Mouse (Mus musculus) megakaryocyte, embryonic 14.5 days (primary cell): Measurements from ENCODE around the gene Polr2b. TPM values are rescaled to one million over a fixed set of nuclear protein-coding genes. Genes with fewer than 3 reads are reported as not detected.

ENCODE experiments used
- H3K27me3 ChIP-seq: replicated peaks from 2 replicates; pipeline ENCODE3; 2012; ENCODE audit warnings: inconsistent platforms
- H3K36me3 ChIP-seq: replicated peaks from 2 replicates; pipeline ENCODE3; 2012; ENCODE audit warnings: low read length, inconsistent platforms, mixed read lengths
- H3K4me1 ChIP-seq: 2 replicates; pipeline ENCODE4 v1.6.1; 2012; ENCODE audit warnings: inconsistent platforms
- H3K4me3 ChIP-seq: replicated peaks from 2 replicates; pipeline ENCODE3; 2012; ENCODE audit warnings: moderate library complexity, mild to moderate bottlenecking, inconsistent platforms
- H3K9me3 ChIP-seq: 2 replicates; pipeline ENCODE4 v1.6.1; 2012; ENCODE audit warnings: inconsistent platforms
- FLI1 ChIP-seq: IDR thresholded peaks from 2 replicates; pipeline ENCODE4 v1.6.1; 2012; ENCODE audit warnings: low read length, inconsistent platforms, mixed read lengths
- GATA1 ChIP-seq: IDR thresholded peaks from 3 replicates; pipeline ENCODE4 v1.6.1; 2012; ENCODE audit warnings: mixed read lengths, low read length, inconsistent platforms, borderline replicate concordance
- polyA plus RNA-seq: library from polyadenylated mRNA; stranded (reverse); fragments of >175 nt; gene quantifications from 2 replicates; pipeline ENCODE4 v1.2.3, GENCODE M21; 2012; ENCODE audit warnings: low replicate concordance; ENCODE audit not compliant: insufficient read depth

Gene Polr2b
- polyA plus RNA-seq: 0.39 and 1.0 TPM in 2 replicates

- H3K36me3 ChIP-seq: peaks cover 47% of the 10 kb centered on the region
- no peaks in the 10 kb centered on the region for H3K27me3 ChIP-seq
- TF ChIP-seq GATA1: no peak
- no peak for TF ChIP-seq FLI1
- peak within 1 kb of the TSS; percentile 98 for H3K4me3 ChIP-seq
- H3K9me3 ChIP-seq: no peaks in the 10 kb centered on the region
- peaks cover 37% of the 10 kb centered on the region for H3K4me1 ChIP-seq
Observed at GRCm38 (mm10) chr5:77309924-77310772, at the start of gene Polr2b, which contains the start of gene Noa1. Gene Polr2b (plus strand): TSS chr5:77310147. Gene Noa1 (minus strand): TSS chr5:77310084.

DNA sequence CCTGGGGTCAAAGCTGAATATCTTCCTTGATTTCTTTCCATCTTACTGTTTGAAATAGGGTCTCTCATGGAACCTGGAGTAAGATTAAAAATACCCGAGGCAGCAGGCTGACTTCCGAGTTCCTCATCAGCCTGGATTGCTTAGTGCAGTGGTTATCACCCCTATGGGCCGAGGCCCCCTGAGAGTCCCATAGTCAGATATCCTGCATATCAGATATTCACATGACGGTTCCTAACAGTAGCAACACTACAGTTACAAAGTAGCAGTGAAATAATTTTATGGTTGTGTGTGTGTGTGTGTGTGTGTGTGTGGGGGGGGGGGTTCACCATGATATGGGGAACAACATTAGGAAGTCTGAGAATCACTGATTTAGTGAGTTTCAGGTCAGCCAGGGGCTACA, 48.8 kb upstream of the Polr2b start:
- Histone ChIP-seq H3K9me3 (no peaks in the 10 kb centered on the region), H3K4me3 (no peak overlapping the region), H3K36me3 (no peaks in the 10 kb centered on the region), H3K4me1 (peaks cover 11% of the 10 kb centered on the region), H3K27me3 (peaks cover 8% of the 10 kb centered on the region)
- TF ChIP-seq FLI1 (no peak), GATA1 (no peak)

- Histone ChIP-seq H3K27me3 (peaks cover 8% of the 10 kb centered on the region), H3K4me1 (peaks cover 11% of the 10 kb centered on the region), H3K9me3 (no peaks in the 10 kb centered on the region)
Observed at GRCm38 (mm10) chr5:77262105-77262504, 47.8 kb upstream of the Polr2b start.

GRCm38 (mm10) chr5:77265081-77265670, 44.8 kb upstream of the Polr2b start, which contains the start of gene Rest:
Gene Rest (plus strand): TSS chr5:77265491.
- TF ChIP-seq FLI1 (no peak), GATA1 (no peak)
- Histone ChIP-seq H3K27me3 (peaks cover 3% of the 10 kb centered on the region), H3K4me1 (peaks cover 30% of the 10 kb centered on the region), H3K36me3 (peaks cover 23% of the 10 kb centered on the region), H3K4me3 (peak within 1 kb of the TSS; percentile 96), H3K9me3 (no peaks in the 10 kb centered on the region)

More at GRCm38 (mm10) chr5:77262105-77262504, 47.8 kb upstream of the Polr2b start:
- H3K36me3 ChIP-seq: no peaks in the 10 kb centered on the region
- no peak overlapping the region for H3K4me3 ChIP-seq
- TF ChIP-seq FLI1 (no peak), GATA1 (no peak)

GRCm38 (mm10) chr5:77265671-77266065, 44.3 kb upstream of the Polr2b start:
- Histone ChIP-seq H3K27me3 (no peaks in the 10 kb centered on the region), H3K4me3 (peak overlapping the region; percentile 96), H3K9me3 (no peaks in the 10 kb centered on the region), H3K4me1 (peaks cover 31% of the 10 kb centered on the region), H3K36me3 (peaks cover 28% of the 10 kb centered on the region)
- TF ChIP-seq FLI1 (no peak), GATA1 (no peak)

GRCm38 (mm10) chr5:77266066-77266885, 43.7 kb upstream of the Polr2b start:
- H3K4me1 ChIP-seq: peaks cover 35% of the 10 kb centered on the region
- no peak for TF ChIP-seq FLI1
- no peak for TF ChIP-seq GATA1
- H3K4me3 ChIP-seq: peak overlapping the region; percentile 96
- no peaks in the 10 kb centered on the region for H3K27me3 ChIP-seq
- no peaks in the 10 kb centered on the region for H3K9me3 ChIP-seq
- H3K36me3 ChIP-seq: peaks cover 34% of the 10 kb centered on the region

GRCm38 (mm10) chr5:77266886-77267401, 43.0 kb upstream of the Polr2b start:
- H3K36me3 ChIP-seq: peaks cover 38% of the 10 kb centered on the region

DNA sequence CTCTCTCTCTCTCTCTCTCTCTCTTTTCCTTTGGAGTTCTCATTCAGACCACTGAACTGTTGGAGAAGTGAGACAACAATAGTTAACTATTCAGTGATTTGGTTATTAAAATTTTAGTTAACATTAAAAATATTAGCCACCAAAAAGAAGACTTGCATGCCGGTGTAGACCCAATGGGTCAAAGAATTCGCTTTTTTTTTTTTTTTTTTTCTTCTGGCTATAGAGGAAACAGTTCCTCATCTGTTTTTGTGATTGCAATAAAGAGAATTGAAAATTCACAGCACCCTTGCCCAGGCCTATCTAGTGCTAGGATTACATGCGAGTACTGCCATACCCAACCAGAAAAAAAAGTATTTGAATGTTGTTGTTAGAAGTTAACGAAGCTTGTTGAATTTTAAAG, 42.5 kb upstream of the Polr2b start:
- Histone ChIP-seq H3K4me3 (peak overlapping the region; percentile 96), H3K27me3 (no peaks in the 10 kb centered on the region), H3K9me3 (no peaks in the 10 kb centered on the region), H3K4me1 (peaks cover 41% of the 10 kb centered on the region), H3K36me3 (peaks cover 43% of the 10 kb centered on the region)
- TF ChIP-seq GATA1: no peak
- no peak for TF ChIP-seq FLI1

More at GRCm38 (mm10) chr5:77266886-77267401, 43.0 kb upstream of the Polr2b start:
- no peaks in the 10 kb centered on the region for H3K9me3 ChIP-seq
- H3K27me3 ChIP-seq: no peaks in the 10 kb centered on the region
- H3K4me1 ChIP-seq: peaks cover 38% of the 10 kb centered on the region
- TF ChIP-seq GATA1 (no peak), FLI1 (no peak)
- peak overlapping the region; percentile 96 for H3K4me3 ChIP-seq

DNA sequence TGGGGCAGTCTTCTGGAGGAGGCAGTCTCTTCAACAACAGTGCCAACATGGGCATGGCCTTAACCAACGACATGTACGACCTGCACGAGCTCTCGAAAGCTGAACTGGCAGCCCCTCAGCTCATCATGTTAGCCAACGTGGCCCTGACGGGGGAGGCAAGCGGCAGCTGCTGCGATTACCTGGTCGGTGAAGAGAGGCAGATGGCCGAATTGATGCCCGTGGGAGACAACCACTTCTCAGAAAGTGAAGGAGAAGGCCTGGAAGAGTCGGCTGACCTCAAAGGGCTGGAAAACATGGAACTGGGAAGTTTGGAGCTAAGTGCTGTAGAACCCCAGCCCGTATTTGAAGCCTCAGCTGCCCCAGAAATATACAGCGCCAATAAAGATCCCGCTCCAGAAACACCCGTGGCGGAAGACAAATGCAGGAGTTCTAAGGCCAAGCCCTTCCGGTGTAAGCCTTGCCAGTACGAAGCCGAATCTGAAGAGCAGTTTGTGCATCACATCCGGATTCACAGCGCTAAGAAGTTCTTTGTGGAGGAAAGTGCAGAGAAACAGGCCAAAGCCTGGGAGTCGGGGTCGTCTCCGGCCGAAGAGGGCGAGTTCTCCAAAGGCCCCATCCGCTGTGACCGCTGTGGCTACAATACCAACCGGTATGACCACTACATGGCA, 41.9 kb upstream of the Polr2b start:
- peak overlapping the region; percentile 80 for H3K4me3 ChIP-seq
- H3K36me3 ChIP-seq: peaks cover 48% of the 10 kb centered on the region
- TF ChIP-seq FLI1 (no peak), GATA1 (no peak)
- H3K4me1 ChIP-seq: peaks cover 46% of the 10 kb centered on the region
- no peaks in the 10 kb centered on the region for H3K9me3 ChIP-seq
- no peaks in the 10 kb centered on the region for H3K27me3 ChIP-seq
